Mouse (Mus musculus): ENCODE data around the gene Ctdsp2.

Gene Ctdsp2

GRCm38 (mm10) chr10:126978277-126978994 lies at the start of gene Ctdsp2:
TSS of gene Ctdsp2 (plus strand) at chr10:126978717.
- peak; percentile 100 for DNase-seq

- peak in 1 of 2 experiments; percentile 50 for DNase-seq
Measured at GRCm38 (mm10) chr10:126928819-126929206, 49.7 kb upstream of the Ctdsp2 start.

GRCm38 (mm10) chr10:126929543-126929942 lies 49.0 kb upstream of the Ctdsp2 start:
- DNase-seq: no peak

- no peak for DNase-seq
Measured at GRCm38 (mm10) chr10:126930270-126931121, 48.0 kb upstream of the Ctdsp2 start.

- no peak for DNase-seq
Measured at GRCm38 (mm10) chr10:126931123-126931759, 47.3 kb upstream of the Ctdsp2 start.

GRCm38 (mm10) chr10:126931760-126932139 lies 46.8 kb upstream of the Ctdsp2 start:
- DNase-seq: no peak

GRCm38 (mm10) chr10:126934561-126934960 lies 44.0 kb upstream of the Ctdsp2 start:
- DNase-seq: no peak

- no peak for DNase-seq
Measured at GRCm38 (mm10) chr10:126935121-126935520, 43.4 kb upstream of the Ctdsp2 start.

- no peak for DNase-seq
Measured at GRCm38 (mm10) chr10:126935556-126936381, 42.7 kb upstream of the Ctdsp2 start.

- DNase-seq: no peak
Measured at GRCm38 (mm10) chr10:126940949-126941348, 37.6 kb upstream of the Ctdsp2 start.

- DNase-seq: no peak
Measured at GRCm38 (mm10) chr10:126945531-126945930, 33.0 kb upstream of the Ctdsp2 start.

- no peak for DNase-seq
Measured at GRCm38 (mm10) chr10:126949824-126950223, 28.7 kb upstream of the Ctdsp2 start.

GRCm38 (mm10) chr10:126950572-126950971 lies 27.9 kb upstream of the Ctdsp2 start:
- no peak for DNase-seq

- DNase-seq: no peak
Measured at GRCm38 (mm10) chr10:126952375-126952774, 26.1 kb upstream of the Ctdsp2 start.

GRCm38 (mm10) chr10:126953029-126953471 lies 25.5 kb upstream of the Ctdsp2 start:
- no peak for DNase-seq

GRCm38 (mm10) chr10:126956692-126957358 lies 21.7 kb upstream of the Ctdsp2 start:
- DNase-seq: no peak

- peak in 1 of 2 experiments; percentile 50 for DNase-seq
Measured at GRCm38 (mm10) chr10:126957359-126958107, 21.0 kb upstream of the Ctdsp2 start.

GRCm38 (mm10) chr10:126960496-126960895 lies 18.0 kb upstream of the Ctdsp2 start:
- no peak for DNase-seq

GRCm38 (mm10) chr10:126961757-126962156 lies 16.8 kb upstream of the Ctdsp2 start:
- DNase-seq: no peak

GRCm38 (mm10) chr10:126962271-126962965 lies 16.1 kb upstream of the Ctdsp2 start:
- peak in 1 of 2 experiments; percentile 42 for DNase-seq

- DNase-seq: no peak
Measured at GRCm38 (mm10) chr10:126962966-126963330, 15.6 kb upstream of the Ctdsp2 start.

Measured in kidney, adult 8-10 months (tissue).